Mouse (Mus musculus): ENCODE results near the gene D930020B18Rik. TPM values are rescaled to one million over a fixed set of nuclear protein-coding genes. Genes with fewer than 3 reads are reported as not detected.

The D930020B18Rik gene
- total RNA-seq, 2 experiments from 2014 or later = not detected

Other genes with a start within 250 kb of the D930020B18Rik start
- gene Rassf3, start 165.2 kb upstream of the D930020B18Rik start, total RNA-seq (2015; ENCODE audit: low replicate concordance) = 9.2 and 9.7 TPM in 2 replicates
- gene Rassf3, start 165.2 kb upstream of the D930020B18Rik start, total RNA-seq (2017; ENCODE audit: low replicate concordance) = 6.9 and 8.0 TPM in 2 replicates
- gene Tbk1, start 54.8 kb upstream of the D930020B18Rik start, total RNA-seq (2015; ENCODE audit: low replicate concordance) = 44.0 and 53.2 TPM in 2 replicates
- 75.9 and 109 TPM in 2 replicates for gene Tbk1, start 54.8 kb upstream of the D930020B18Rik start, total RNA-seq (2017; ENCODE audit: low replicate concordance)
- 22.2 and 32.8 TPM in 2 replicates for gene Xpot, start 15.3 kb upstream of the D930020B18Rik start, total RNA-seq (2015; ENCODE audit: low replicate concordance)
- 40.0 and 49.9 TPM in 2 replicates for gene Xpot, start 15.3 kb upstream of the D930020B18Rik start, total RNA-seq (2017; ENCODE audit: low replicate concordance)
- gene BC048403, start 98.3 kb downstream of the D930020B18Rik start, total RNA-seq (2015; ENCODE audit: low replicate concordance) = 2.9 and 5.9 TPM in 2 replicates
- gene BC048403, start 98.3 kb downstream of the D930020B18Rik start, total RNA-seq (2017; ENCODE audit: low replicate concordance) = not detected in 2 replicates